Mouse (Mus musculus) CH12.LX (cell line): Measurements from ENCODE around the gene Fgfr2. TPM values are rescaled to one million over a fixed set of nuclear protein-coding genes. Genes with fewer than 3 reads are reported as not detected.

ENCODE experiments used
- DNase-seq: peaks from one replicate; pipeline ENCODE4 v3.0.0-alpha.2; 2013; ENCODE audit errors: extremely low read depth
- H3K27ac ChIP-seq: 2 replicates; pipeline ENCODE4 v1.5.1; 2012; ENCODE audit warnings: low read depth, mild to moderate bottlenecking, control low read depth, moderate library complexity; ENCODE audit not compliant: insufficient read depth
- H3K27me3 ChIP-seq: replicated peaks from 2 replicates; pipeline ENCODE3; 2012; ENCODE audit warnings: inconsistent platforms
- H3K36me3 ChIP-seq, 2 experiments: replicated peaks in 1 of 2; 2 replicates each; pipeline versions ENCODE3 to v1.6.1; 2012; ENCODE audit warnings: inconsistent platforms in 1 of 2, low read length in 1 of 2, mild to moderate bottlenecking in 1 of 2, mixed read lengths in 1 of 2, moderate library complexity in 1 of 2; ENCODE audit not compliant: control insufficient read depth in 1 of 2, insufficient read depth in 1 of 2
- H3K4me1 ChIP-seq, 2 experiments: 2 replicates each; pipeline ENCODE4 v1.6.1; 2012; ENCODE audit warnings: inconsistent platforms in 1 of 2, moderate library complexity in 1 of 2; ENCODE audit not compliant: insufficient read depth in 2 of 2, control insufficient read depth in 1 of 2
- H3K4me2 ChIP-seq: 2 replicates; pipeline ENCODE4 v1.6.1; 2012; ENCODE audit warnings: low read depth, mild to moderate bottlenecking, control low read depth; ENCODE audit not compliant: poor library complexity, insufficient read depth, severe bottlenecking
- H3K4me3 ChIP-seq, 3 experiments: fragments of 150-350 bp in 1 of 3; sonication (generic) in 1 of 3; replicated peaks in 1 of 3; 2 replicates each; pipeline versions ENCODE3 to v1.5.1; 2011 to 2012; ENCODE audit warnings: low read depth in 2 of 3, low read length in 2 of 3, mild to moderate bottlenecking in 2 of 3, moderate library complexity in 2 of 3, control low read depth in 1 of 3, improper control_type of control experiment in 1 of 3, inconsistent platforms in 1 of 3, mixed read lengths in 1 of 3; ENCODE audit not compliant: poor library complexity in 1 of 3
- H3K79me2 ChIP-seq: replicated peaks from 2 replicates; pipeline ENCODE4 v1.6.1; 2012; ENCODE audit warnings: mild to moderate bottlenecking, moderate library complexity; ENCODE audit not compliant: control insufficient read depth, poor library complexity, insufficient read depth, severe bottlenecking; ENCODE audit errors: extremely low read depth
- H3K9ac ChIP-seq: 2 replicates; pipeline ENCODE4 v1.6.1; 2012; ENCODE audit warnings: low read depth, mild to moderate bottlenecking, control low read depth, moderate library complexity; ENCODE audit not compliant: insufficient read depth
- H3K9me3 ChIP-seq: replicated peaks from 2 replicates; pipeline ENCODE3; 2012; ENCODE audit warnings: low read length, inconsistent platforms, mixed read lengths
- BHLHE40 ChIP-seq: IDR thresholded peaks from 2 replicates; pipeline ENCODE4 v1.6.1; 2011; ENCODE audit warnings: mild to moderate bottlenecking, low read depth, low read length, improper control_type of control experiment
- CHD1 ChIP-seq: IDR thresholded peaks from 2 replicates; pipeline ENCODE4 v1.6.1; 2012; ENCODE audit warnings: low read depth, low read length, improper control_type of control experiment, inconsistent platforms
- E2F4 ChIP-seq: IDR thresholded peaks from 2 replicates; pipeline ENCODE4 v1.6.1; 2011; ENCODE audit warnings: low read depth, low read length, improper control_type of control experiment; ENCODE audit not compliant: insufficient replicate concordance
- GABPA ChIP-seq: IDR thresholded peaks from 2 replicates; pipeline ENCODE4 v1.6.1; 2012; ENCODE audit warnings: low read depth, low read length, improper control_type of control experiment, inconsistent platforms; ENCODE audit not compliant: insufficient replicate concordance
- JUN ChIP-seq: IDR thresholded peaks from 2 replicates; pipeline ENCODE4 v1.6.1; 2011; ENCODE audit warnings: low read depth, mild to moderate bottlenecking, low read length, improper control_type of control experiment, moderate library complexity; ENCODE audit not compliant: insufficient read depth
- MAFK ChIP-seq: IDR thresholded peaks from 2 replicates; pipeline ENCODE4 v1.6.1; 2011; ENCODE audit warnings: low read length, improper control_type of control experiment; ENCODE audit not compliant: insufficient replicate concordance
- MAX ChIP-seq: IDR thresholded peaks from 2 replicates; pipeline ENCODE4 v1.6.1; 2011; ENCODE audit warnings: low read length, improper control_type of control experiment
- MAZ ChIP-seq: IDR thresholded peaks from 2 replicates; pipeline ENCODE4 v1.6.1; 2012; ENCODE audit warnings: low read depth, mild to moderate bottlenecking, inconsistent platforms, low read length, improper control_type of control experiment, moderate library complexity
- NELFE ChIP-seq: IDR thresholded peaks from 2 replicates; pipeline ENCODE4 v1.6.1; 2011; ENCODE audit warnings: low read depth, low read length, improper control_type of control experiment
- POLR2A ChIP-seq: IDR thresholded peaks from 2 replicates; pipeline ENCODE4 v1.6.1; 2011; ENCODE audit warnings: low read depth, mild to moderate bottlenecking, improper control_type of control experiment, low read length
- SMC3 ChIP-seq: IDR thresholded peaks from 2 replicates; pipeline ENCODE4 v1.6.1; 2011; ENCODE audit warnings: low read depth, low read length, improper control_type of control experiment
- TBP ChIP-seq: conservative IDR thresholded peaks from 2 replicates; pipeline ENCODE4 v1.6.1; 2011; ENCODE audit warnings: low read depth, low read length, improper control_type of control experiment
- UBTF ChIP-seq: IDR thresholded peaks from 2 replicates; pipeline ENCODE4 v1.6.1; 2012; ENCODE audit warnings: low read depth, mild to moderate bottlenecking, inconsistent platforms, low read length, improper control_type of control experiment, moderate library complexity
- USF2 ChIP-seq: conservative IDR thresholded peaks from 2 replicates; pipeline ENCODE4 v1.6.1; 2011; ENCODE audit warnings: low read depth, low read length, improper control_type of control experiment
- ZC3H11A ChIP-seq: IDR thresholded peaks from 2 replicates; pipeline ENCODE4 v1.6.1; 2012; ENCODE audit warnings: low read depth, mild to moderate bottlenecking, inconsistent platforms, low read length, improper control_type of control experiment
- ZMIZ1 ChIP-seq: IDR thresholded peaks from 2 replicates; pipeline ENCODE4 v1.6.1; 2012; ENCODE audit warnings: low read depth, mild to moderate bottlenecking, inconsistent platforms, low read length, improper control_type of control experiment
- ZNF384 ChIP-seq: IDR thresholded peaks from 2 replicates; pipeline ENCODE4 v1.6.1; 2012; ENCODE audit warnings: low read depth, low read length, improper control_type of control experiment, inconsistent platforms
- dilution Hi-C: fragments of 300-500 bp; cut with MboI; formaldehyde crosslinking; loops from 2 replicates; pipeline ENCODE4 v1.14.3; 2020; ENCODE audit warnings: low sequenced_read_pairs; ENCODE audit not compliant: extremely low pct_unique_long_range_greater_than_20kb, extremely low pct_ligation_motif_present
- in situ Hi-C: fragments of 300-500 bp; cut with MboI; formaldehyde crosslinking; loops from 3 replicates; pipeline ENCODE4 v1.14.3; 2019; ENCODE audit warnings: low sequenced_read_pairs, low pct_ligation_motif_present, low pct_unique_long_range_greater_than_20kb, mixed read lengths
- polyA plus RNA-seq: library from polyadenylated mRNA; unstranded; fragments of >175 nt; gene quantifications from 2 replicates; pipeline ENCODE4 v1.2.1, GENCODE M21; 2012; ENCODE audit warnings: low read depth; ENCODE audit not compliant: insufficient read length
- total RNA-seq, 2 experiments: library from RNA; depleted of rRNA; stranded (reverse); fragments of 300-350 nt in 1 of 2; fragments of >200 nt in 1 of 2; gene quantifications; 2 replicates each; pipeline ENCODE4 v1.2.3; 2012 to 2014

Gene Fgfr2
- total and polyA plus RNA-seq, 3 experiments = not detected

GRCm38 (mm10) chr7:130716989-130717388 is 2406.2 kb downstream of the Fgfr2 start:
- no peak for DNase-seq
- Histone ChIP-seq H3K27ac (no peak overlapping the region), H3K27me3 (peaks cover 56% of the 10 kb centered on the region), H3K4me3 (no peak overlapping the region), H3K9ac (no peak overlapping the region), H3K4me1 (no peaks in the 10 kb centered on the region), H3K36me3 (no peaks in the 10 kb centered on the region), H3K79me2 (no peaks in the 10 kb centered on the region), H3K9me3 (no peaks in the 10 kb centered on the region), H3K4me2 (no peak overlapping the region)
- in situ Hi-C loops (no loop called here), dilution Hi-C loops (no loop called here)
- TF ChIP-seq JUN (no peak), MAZ (no peak), E2F4 (no peak), SMC3 (no peak), UBTF (no peak), NELFE (no peak), CHD1 (no peak), BHLHE40 (no peak), ZMIZ1 (no peak), ZC3H11A (no peak), MAX (no peak), USF2 (no peak), POLR2A (no peak), TBP (no peak), ZNF384 (no peak), MAFK (no peak), GABPA (no peak)

DNA sequence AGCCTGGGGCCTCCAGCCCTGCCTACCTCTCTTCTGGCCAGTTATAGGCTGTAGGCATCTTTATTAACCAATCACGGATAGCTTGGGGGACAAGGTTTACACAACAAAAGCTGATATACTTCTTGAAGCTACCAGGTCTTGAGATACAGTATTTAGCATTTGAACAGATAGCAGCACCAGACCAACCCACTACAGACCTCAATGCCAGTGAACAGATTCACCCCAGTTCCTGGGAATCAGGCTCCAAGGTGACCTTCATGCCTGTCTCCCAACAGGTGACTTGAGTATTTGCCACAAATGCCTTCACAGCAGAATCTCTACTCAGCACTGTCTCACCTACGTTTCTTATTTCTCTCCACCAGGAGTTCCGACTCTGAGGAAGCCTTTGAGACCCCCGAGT is 2406.8 kb downstream of the Fgfr2 start:
- Histone ChIP-seq H3K4me1 (no peaks in the 10 kb centered on the region), H3K36me3 (no peaks in the 10 kb centered on the region), H3K4me2 (no peak overlapping the region), H3K27ac (no peak overlapping the region), H3K27me3 (peaks cover 50% of the 10 kb centered on the region)
- in situ Hi-C loops = no loop called here
- no peak for DNase-seq
- no peak for TF ChIP-seq POLR2A
- TF ChIP-seq E2F4 = no peak
- TF ChIP-seq, all 38 proteins: peak for 0
- no peaks in the 10 kb centered on the region for H3K9me3 ChIP-seq
- no peak overlapping the region for H3K4me3 ChIP-seq
- no peaks in the 10 kb centered on the region for H3K79me2 ChIP-seq
- dilution Hi-C loops = no loop called here
- H3K9ac ChIP-seq = no peak overlapping the region
